In genomic region chr14:79299230-79299629, GRCm38 (mm10) we compare ENCODE assay signal across 10 mouse cellular contexts. TPM values are rescaled to one million over a fixed set of nuclear protein-coding genes. Genes with fewer than 3 reads are reported as not detected.
DNase-seq lines count a peak whose midpoint lies in the region; ATAC-seq lines count a peak whose summit lies in the region.
"Had no signal": no experiment of that assay in that cellular context is flagged by ENCODE, and none has a peak within 500 bp of the region (broad histone marks: within the 10 kb centered on the region; RNA-seq: fewer than 3 reads in every experiment).

No protein-coding gene starts in this region.

- no peaks in the 10 kb centered on the region for H3K9me3 ChIP-seq in heart, embryonic 16.5 days (replicated peaks; ENCODE audit: control insufficient read depth, low read length)
- no peaks in the 10 kb centered on the region for H3K9me3 ChIP-seq in midbrain, embryonic 15.5 days
- no peaks in the 10 kb centered on the region for H3K9me3 ChIP-seq in midbrain, embryonic 13.5 days
- no peaks in the 10 kb centered on the region for H3K9me3 ChIP-seq in hindbrain, embryonic 15.5 days
- H3K9me3 ChIP-seq in neural tube, embryonic 15.5 days (replicated peaks): no peaks in the 10 kb centered on the region

- H3K36me3 ChIP-seq in heart, embryonic 16.5 days (ENCODE audit: control insufficient read depth, insufficient read depth): no peaks in the 10 kb centered on the region
- no peaks in the 10 kb centered on the region for H3K36me3 ChIP-seq in midbrain, embryonic 15.5 days (replicated peaks)
- no peaks in the 10 kb centered on the region for H3K36me3 ChIP-seq in midbrain, embryonic 13.5 days
- no peaks in the 10 kb centered on the region for H3K36me3 ChIP-seq in hindbrain, embryonic 15.5 days
- H3K36me3 ChIP-seq in neural tube, embryonic 15.5 days: no peaks in the 10 kb centered on the region

- H3K4me2 ChIP-seq in heart, embryonic 16.5 days (ENCODE audit: low read depth, low read length): peak overlapping the region; percentile 11
- H3K4me2 ChIP-seq in midbrain, embryonic 15.5 days: peak overlapping the region; percentile 11; the same call in 1 of the 2 replicates
- H3K4me2 ChIP-seq in midbrain, embryonic 13.5 days (replicated peaks): no peak overlapping the region
- H3K4me2 ChIP-seq in hindbrain, embryonic 15.5 days: peak overlapping the region; percentile 38
- H3K4me2 ChIP-seq in neural tube, embryonic 15.5 days: peak overlapping the region; percentile 13; the same call in 1 of the 2 replicates

- H3K9ac ChIP-seq in heart, embryonic 16.5 days (ENCODE audit: low read length): no peak overlapping the region
- no peak overlapping the region for H3K9ac ChIP-seq in midbrain, embryonic 15.5 days
- H3K9ac ChIP-seq in midbrain, embryonic 13.5 days (replicated peaks): no peak overlapping the region
- H3K9ac ChIP-seq in hindbrain, embryonic 15.5 days: no peak overlapping the region
- H3K9ac ChIP-seq in neural tube, embryonic 15.5 days (replicated peaks): no peak overlapping the region

- DNase-seq in heart, adult 8-10 months (ENCODE audit: low spot score): no peak
- no peak for DNase-seq in adrenal gland, postnatal 36 days
- no peak for DNase-seq in adrenal gland, adult 18-20 months (ENCODE audit: low spot score in 2 of 2)
- DNase-seq: thymus, adult 18-20 months had no signal

- peaks cover 8% of the 10 kb centered on the region for H3K4me1 ChIP-seq in heart, embryonic 16.5 days (ENCODE audit: control insufficient read depth, insufficient read depth, low read length)
- peaks cover 13% of the 10 kb centered on the region for H3K4me1 ChIP-seq in midbrain, embryonic 15.5 days
- H3K4me1 ChIP-seq in midbrain, embryonic 13.5 days (replicated peaks): peaks cover 29% of the 10 kb centered on the region
- peaks cover 26% of the 10 kb centered on the region for H3K4me1 ChIP-seq in hindbrain, embryonic 15.5 days (replicated peaks)
- H3K4me1 ChIP-seq in neural tube, embryonic 15.5 days: peaks cover 20% of the 10 kb centered on the region

- H3K27ac ChIP-seq in heart, embryonic 16.5 days (ENCODE audit: low read length): no peak overlapping the region
- no peak overlapping the region for H3K27ac ChIP-seq in midbrain, embryonic 15.5 days
- no peak overlapping the region for H3K27ac ChIP-seq in midbrain, embryonic 13.5 days
- H3K27ac ChIP-seq in hindbrain, embryonic 15.5 days (replicated peaks): no peak overlapping the region
- no peak overlapping the region for H3K27ac ChIP-seq in neural tube, embryonic 15.5 days (replicated peaks)

- ATAC-seq in heart, embryonic 16.5 days (replicated peaks; ENCODE audit: extremely low read depth, insufficient read depth, low FRiP score): no peak
- ATAC-seq in midbrain, embryonic 15.5 days (replicated peaks): no peak
- no peak for ATAC-seq in midbrain, embryonic 13.5 days
- no peak for ATAC-seq in hindbrain, embryonic 15.5 days (ENCODE audit: low FRiP score, low read depth)
- no peak for ATAC-seq in neural tube, embryonic 15.5 days (ENCODE audit: low FRiP score)

- H3K4me3 ChIP-seq in heart, embryonic 16.5 days (ENCODE audit: low read length): peak overlapping the region; percentile 31
- H3K4me3 ChIP-seq in midbrain, embryonic 15.5 days: 0 out of 2 replicates have a peak overlapping the region, but pooled peaks have one; percentile 1
- H3K4me3 ChIP-seq in midbrain, embryonic 13.5 days (replicated peaks): no peak overlapping the region
- peak overlapping the region; percentile 3 for H3K4me3 ChIP-seq in hindbrain, embryonic 15.5 days
- no peak overlapping the region; the same call in 1 of the 2 replicates for H3K4me3 ChIP-seq in neural tube, embryonic 15.5 days (replicated peaks)

- H3K27me3 ChIP-seq in heart, embryonic 16.5 days (ENCODE audit: control insufficient read depth, insufficient read depth, low read length): peaks cover 9% of the 10 kb centered on the region; the same call in 1 of the 2 replicates
- H3K27me3 ChIP-seq in midbrain, embryonic 15.5 days (replicated peaks): peaks cover 26% of the 10 kb centered on the region
- H3K27me3 ChIP-seq in midbrain, embryonic 13.5 days: peaks cover 50% of the 10 kb centered on the region
- peaks cover 6% of the 10 kb centered on the region for H3K27me3 ChIP-seq in hindbrain, embryonic 15.5 days
- H3K27me3 ChIP-seq in neural tube, embryonic 15.5 days (replicated peaks): peaks cover 15% of the 10 kb centered on the region; the same call in 1 of the 2 replicates

- WGBS in heart, embryonic 16.5 days: 64% methylated on average over 4 of the region's 4 CpGs
- 53% methylated on average over 4 of the region's 4 CpGs for WGBS in midbrain, embryonic 15.5 days
- WGBS in midbrain, embryonic 13.5 days: 47% methylated on average over 4 of the region's 4 CpGs
- 51% methylated on average over 4 of the region's 4 CpGs for WGBS in hindbrain, embryonic 15.5 days
- 55% methylated on average over 4 of the region's 4 CpGs for WGBS in neural tube, embryonic 15.5 days

RNA-seq across cellular contexts. Expression of gene Rgcc, which starts 2.2 kb away (rescaled TPM):
- 53.6 and 74.7 TPM in 2 replicates for polyA plus RNA-seq in heart, embryonic 16.5 days (2015; fragmentation: Nextera tagmentation; extraction: Ambion mirVana)
- 10 to 100 TPM; 34.3 to 72.1 (median 56.2) TPM for total RNA-seq in heart, adult 8-10 months (2022)
- 21.4 and 33.6 TPM in 2 replicates for polyA plus RNA-seq in midbrain, embryonic 15.5 days (2015; fragmentation: Nextera tagmentation; extraction: Ambion mirVana)
- polyA plus RNA-seq in midbrain, embryonic 13.5 days (2015; fragmentation: Nextera tagmentation; extraction: Ambion mirVana): 10.4 and 13.7 TPM in 2 replicates
- polyA plus RNA-seq in hindbrain, embryonic 15.5 days (2015; fragmentation: Nextera tagmentation; extraction: Ambion mirVana): 40.4 and 41.1 TPM in 2 replicates
- 36.1 and 89.6 TPM in 2 replicates for polyA plus RNA-seq in neural tube, embryonic 15.5 days (2015; fragmentation: Nextera tagmentation; extraction: Ambion mirVana)
- 100 to 1,000 TPM; 122 to 238 TPM for total RNA-seq in adrenal gland, postnatal 36 days (2021)
- 100 to 1,000 TPM; 152 to 273 TPM for total RNA-seq in adrenal gland, adult 18-20 months (2021)

RNA-seq across cellular contexts. Expression of gene Zfp957, which starts 52.1 kb away (rescaled TPM):
- 0.13 TPM in 1 of 2 replicates, not detected in the other for polyA plus RNA-seq in heart, embryonic 16.5 days (2015; fragmentation: Nextera tagmentation; extraction: Ambion mirVana)
- not detected for total RNA-seq in heart, adult 8-10 months (2022)
- polyA plus RNA-seq in midbrain, embryonic 15.5 days (2015; fragmentation: Nextera tagmentation; extraction: Ambion mirVana): 0.06 TPM in 1 of 2 replicates, not detected in the other
- polyA plus RNA-seq in midbrain, embryonic 13.5 days (2015; fragmentation: Nextera tagmentation; extraction: Ambion mirVana): not detected in 2 replicates
- polyA plus RNA-seq in hindbrain, embryonic 15.5 days (2015; fragmentation: Nextera tagmentation; extraction: Ambion mirVana): not detected in 2 replicates
- polyA plus RNA-seq in neural tube, embryonic 15.5 days (2015; fragmentation: Nextera tagmentation; extraction: Ambion mirVana): not detected in 2 replicates
- not detected for total RNA-seq in adrenal gland, postnatal 36 days (2021)
- total RNA-seq in adrenal gland, adult 18-20 months (2021): not detected
- total RNA-seq: layer of hippocampus, postnatal 14 days had no signal

Comparison
In these comparisons a context has a peak if more than half of its experiments do, and no peak if none do; other contexts are left out.
1. H3K4me3 ChIP-seq: peak in heart, embryonic 16.5 days (single experiment), midbrain, embryonic 15.5 days (single experiment) and hindbrain, embryonic 15.5 days (single experiment); none in midbrain, embryonic 13.5 days (single experiment) and neural tube, embryonic 15.5 days (single experiment).